In the genomic region with DNA sequence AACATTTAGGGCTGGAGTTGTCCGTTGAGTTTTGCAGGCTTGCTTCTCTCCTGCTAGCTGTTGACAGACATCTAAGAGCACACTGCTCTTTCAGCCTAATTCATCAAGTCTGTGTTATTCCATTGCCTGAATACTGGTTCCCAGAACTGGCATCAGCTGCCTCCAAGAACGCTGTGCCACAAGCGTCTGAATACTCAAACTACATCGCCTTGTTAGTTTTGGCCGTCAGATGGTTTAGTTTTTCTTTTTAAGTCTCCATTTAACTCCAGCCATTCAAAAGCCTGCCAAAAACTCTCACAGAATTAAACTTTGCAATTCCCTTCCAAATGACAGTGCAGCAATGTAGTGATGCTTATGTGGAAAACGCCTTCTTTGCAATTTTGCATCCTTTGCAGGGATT, we compare ENCODE assay signal across 15 mouse cellular contexts. TPM values are rescaled to one million over a fixed set of nuclear protein-coding genes. Genes with fewer than 3 reads are reported as not detected.
DNase-seq lines count a peak whose midpoint lies in the region; ATAC-seq and TF ChIP-seq lines count a peak whose summit lies in the region.
"Had no signal": no experiment of that assay in that cellular context is flagged by ENCODE, and none has a peak within 500 bp of the region (broad histone marks: within the 10 kb centered on the region; RNA-seq: fewer than 3 reads in every experiment).

No protein-coding gene starts in this region.

- intact Hi-C loops in left cerebral cortex, postnatal 14 days (cut with DNase I), result loop anchor here (2.0 kb wide), 1 partner anchor 30 kb away; a partner anchor contains a TSS

- peak overlapping the region; percentile 38; the same call in 1 of the 2 replicates for H3K4me3 ChIP-seq in cortical plate, adult 2 months (ENCODE audit: insufficient read depth, low read length)
- 0 out of 2 replicates have a peak overlapping the region, but pooled peaks have one; percentile 21 for H3K4me3 ChIP-seq in limb, embryonic 13.5 days
- H3K4me3 ChIP-seq in intestine, postnatal 0 days (ENCODE audit: low read depth, low read length), result no peak overlapping the region
- H3K4me3 ChIP-seq: lung, embryonic 15.5 days; midbrain, embryonic 12.5 days; neural tube, embryonic 12.5 days had no signal

- WGBS in limb, embryonic 13.5 days, result 68% methylated on average over 6 of the region's 6 CpGs
- 82% methylated on average over 6 of the region's 6 CpGs for WGBS in intestine, postnatal 0 days

- no peaks in the 10 kb centered on the region for H3K4me1 ChIP-seq in cortical plate, adult 2 months (ENCODE audit: control insufficient read depth, insufficient read depth, low read length)
- peaks cover 7% of the 10 kb centered on the region for H3K4me1 ChIP-seq in limb, embryonic 13.5 days
- no peaks in the 10 kb centered on the region for H3K4me1 ChIP-seq in intestine, postnatal 0 days (replicated peaks; ENCODE audit: control insufficient read depth, insufficient read depth, low read length)
- H3K4me1 ChIP-seq: midbrain, embryonic 12.5 days; neural tube, embryonic 12.5 days had no signal

- no peaks in the 10 kb centered on the region for H3K9me3 ChIP-seq in limb, embryonic 13.5 days
- no peaks in the 10 kb centered on the region for H3K9me3 ChIP-seq in intestine, postnatal 0 days (ENCODE audit: control insufficient read depth)
- H3K9me3 ChIP-seq: lung, embryonic 15.5 days; midbrain, embryonic 12.5 days; neural tube, embryonic 12.5 days had no signal

- no peaks in the 10 kb centered on the region for H3K36me3 ChIP-seq in limb, embryonic 13.5 days
- H3K36me3 ChIP-seq in intestine, postnatal 0 days (ENCODE audit: control insufficient read depth, insufficient read depth), result no peaks in the 10 kb centered on the region
- H3K36me3 ChIP-seq: lung, embryonic 15.5 days; midbrain, embryonic 12.5 days; neural tube, embryonic 12.5 days had no signal

- peak; percentile 17 to 49 for DNase-seq in frontal cortex, adult 2 months (ENCODE audit: extremely low spot score in 1 of 2, low spot score in 1 of 2)
- DNase-seq in frontal cortex, postnatal 14 days (ENCODE audit: low spot score in 2 of 2), result no peak
- peak; percentile 42 to 45 for DNase-seq in left cerebral cortex, postnatal 14 days (ENCODE audit: low spot score in 2 of 2)
- DNase-seq in left cerebral cortex, adult 11 months (ENCODE audit: low spot score), result no peak
- no peak for DNase-seq in adrenal gland, postnatal 4 days (ENCODE audit: low spot score in 2 of 2)

- no peak overlapping the region; the same call in 1 of the 2 replicates for H3K27ac ChIP-seq in cortical plate, adult 2 months (ENCODE audit: insufficient read depth, low read length)
- peak overlapping the region; percentile 74 for H3K27ac ChIP-seq in limb, embryonic 13.5 days
- H3K27ac ChIP-seq in intestine, postnatal 0 days (ENCODE audit: low read depth, low read length), result no peak overlapping the region
- H3K27ac ChIP-seq: kidney, postnatal 0 days; lung, embryonic 15.5 days; midbrain, embryonic 12.5 days; neural tube, embryonic 12.5 days had no signal

- no peaks in the 10 kb centered on the region for H3K27me3 ChIP-seq in limb, embryonic 13.5 days
- H3K27me3 ChIP-seq in intestine, postnatal 0 days (replicated peaks; ENCODE audit: control insufficient read depth, insufficient read depth, low read length), result no peaks in the 10 kb centered on the region
- H3K27me3 ChIP-seq: lung, embryonic 15.5 days; midbrain, embryonic 12.5 days; neural tube, embryonic 12.5 days had no signal

- H3K9ac ChIP-seq in limb, embryonic 13.5 days, result no peak overlapping the region
- no peak overlapping the region for H3K9ac ChIP-seq in intestine, postnatal 0 days (ENCODE audit: low read depth, low read length)
- H3K9ac ChIP-seq: lung, embryonic 15.5 days; midbrain, embryonic 12.5 days; neural tube, embryonic 12.5 days had no signal

- TF ChIP-seq POLR2A in cortical plate, adult 2 months (IDR thresholded peaks at IDR 0.05; ENCODE audit: extremely low read depth, insufficient read depth, low read length), result 0 out of 2 replicates have a peak, but pooled peaks have one; percentile 42

- TF ChIP-seq CTCF in cortical plate, adult 2 months (IDR thresholded peaks at IDR 0.05; ENCODE audit: extremely low read depth, insufficient read depth, low read length), result no peak
- no peak for TF ChIP-seq CTCF in intestine, postnatal 0 days (IDR thresholded peaks at IDR 0.05; ENCODE audit: low read depth)

- H3K4me2 ChIP-seq in limb, embryonic 13.5 days (replicated peaks), result peak overlapping the region; percentile 43
- no peak overlapping the region for H3K4me2 ChIP-seq in intestine, postnatal 0 days (replicated peaks; ENCODE audit: low read depth)
- H3K4me2 ChIP-seq: lung, embryonic 15.5 days; midbrain, embryonic 12.5 days; neural tube, embryonic 12.5 days had no signal

- no peak for ATAC-seq in limb, embryonic 13.5 days (ENCODE audit: low FRiP score, low read depth)
- no peak for ATAC-seq in intestine, postnatal 0 days
- ATAC-seq: activated CD4-positive, CD25-positive, alpha-beta regulatory T cell, adult 4 months had no signal

RNA-seq across cellular contexts. Expression of a gene that starts 1.4 kb away (rescaled TPM):
- polyA plus RNA-seq in frontal cortex, adult 2 months (2012; rRNA removed), result 78.7 and 95.9 TPM in 2 replicates
- 10 to 100 TPM; 56.8 to 65.6 TPM for total RNA-seq in left cerebral cortex, postnatal 14 days (2021)
- 107 and 112 TPM in 2 replicates for polyA plus RNA-seq in cortical plate, adult 2 months (2012; rRNA removed)
- polyA plus RNA-seq in limb, embryonic 13.5 days (2015; fragmentation: Nextera tagmentation; extraction: Ambion mirVana), result 16.4 and 17.8 TPM in 2 replicates
- 0.74 and 0.98 TPM in 2 replicates for polyA plus RNA-seq in intestine, postnatal 0 days (2015; fragmentation: Nextera tagmentation; extraction: Ambion mirVana)
- total RNA-seq in adrenal gland, postnatal 4 days (2021), result 1 to 10 TPM; 1.5 to 1.9 TPM
- total RNA-seq: MEL had no signal
- polyA plus RNA-seq: activated CD4-positive, CD25-positive, alpha-beta regulatory T cell, adult 4 months; C2C12; kidney, postnatal 0 days; midbrain, embryonic 12.5 days had no signal

RNA-seq across cellular contexts. Expression of a gene that starts 30.5 kb away (rescaled TPM):
- polyA plus RNA-seq in frontal cortex, adult 2 months (2012; rRNA removed), result 10.6 and 11.5 TPM in 2 replicates
- 10 to 100 TPM in 1 of 2 experiments, 1 to 10 TPM in 1; 7.3 to 10.5 TPM for total RNA-seq in left cerebral cortex, postnatal 14 days (2021)
- polyA plus RNA-seq in cortical plate, adult 2 months (2012; rRNA removed), result 7.7 and 8.4 TPM in 2 replicates
- 40.7 and 42.8 TPM in 2 replicates for polyA plus RNA-seq in limb, embryonic 13.5 days (2015; fragmentation: Nextera tagmentation; extraction: Ambion mirVana)
- polyA plus RNA-seq in intestine, postnatal 0 days (2015; fragmentation: Nextera tagmentation; extraction: Ambion mirVana), result 17.1 and 19.9 TPM in 2 replicates
- total RNA-seq in adrenal gland, postnatal 4 days (2021), result 10 to 100 TPM; 15.6 to 15.9 TPM

RNA-seq across cellular contexts. Expression of a gene that starts 54.6 kb away (rescaled TPM):
- 7.4 and 8.3 TPM in 2 replicates for polyA plus RNA-seq in frontal cortex, adult 2 months (2012; rRNA removed)
- total RNA-seq in left cerebral cortex, postnatal 14 days (2021), result 10 to 100 TPM in 1 of 2 experiments, 1 to 10 TPM in 1; 4.6 to 10.7 TPM
- 6.3 and 6.5 TPM in 2 replicates for polyA plus RNA-seq in cortical plate, adult 2 months (2012; rRNA removed)
- 361 and 398 TPM in 2 replicates for polyA plus RNA-seq in limb, embryonic 13.5 days (2015; fragmentation: Nextera tagmentation; extraction: Ambion mirVana)
- polyA plus RNA-seq in intestine, postnatal 0 days (2015; fragmentation: Nextera tagmentation; extraction: Ambion mirVana), result 197 and 201 TPM in 2 replicates
- total RNA-seq in adrenal gland, postnatal 4 days (2021), result 100 to 1,000 TPM; 172 to 189 TPM

Comparison
In these comparisons a context has a peak if more than half of its experiments do, and no peak if none do; other contexts are left out.
1. DNase-seq: peak in frontal cortex, adult 2 months (2 of 2) and left cerebral cortex, postnatal 14 days (2 of 2); none in frontal cortex, postnatal 14 days (0 of 2), left cerebral cortex, adult 11 months (single experiment) and adrenal gland, postnatal 4 days (0 of 2).
2. RNA of a gene that starts 54.6 kb away (polyA plus RNA-seq): 361 to 398 TPM in limb, embryonic 13.5 days and 197 to 201 TPM in intestine, postnatal 0 days; 7.4 to 8.3 TPM in frontal cortex, adult 2 months and 6.3 to 6.5 TPM in cortical plate, adult 2 months; every median in the first group is over 10 times any median in the second.